Mouse (Mus musculus) forebrain, embryonic 12.5 days (tissue): ENCODE results near the gene Dnah11. TPM values are rescaled to one million over a fixed set of nuclear protein-coding genes. Genes with fewer than 3 reads are reported as not detected.

Experiments used
- ATAC-seq: fragments of 200-750 bp; cut with Nextera tagmentation; 2 replicates; pipeline ENCODE4 v1.8.0; 2017; ENCODE audit warnings: moderate TSS enrichment; ENCODE audit not compliant: low FRiP score
- H3K27ac ChIP-seq: fragments of 300-500 bp; sonication (generic); 2 replicates; pipeline ENCODE4 v1.5.1; 2016; ENCODE audit warnings: mild to moderate bottlenecking
- H3K27me3 ChIP-seq: fragments of 300-500 bp; sonication (generic); 2 replicates; pipeline ENCODE4 v1.6.1; 2016; ENCODE audit warnings: mild to moderate bottlenecking
- H3K36me3 ChIP-seq: fragments of 300-500 bp; sonication (generic); replicated peaks from 2 replicates; pipeline ENCODE4 v1.6.1; 2016; ENCODE audit warnings: mild to moderate bottlenecking
- H3K4me1 ChIP-seq: fragments of 300-500 bp; sonication (generic); 2 replicates; pipeline ENCODE4 v1.6.1; 2016
- H3K4me2 ChIP-seq: fragments of 300-500 bp; sonication (generic); 2 replicates; pipeline ENCODE4 v1.6.1; 2016; ENCODE audit warnings: mild to moderate bottlenecking, moderate library complexity
- H3K4me3 ChIP-seq: fragments of 300-500 bp; sonication (generic); replicated peaks from 2 replicates; pipeline ENCODE4 v1.5.1; 2016; ENCODE audit warnings: mild to moderate bottlenecking
- H3K9ac ChIP-seq: fragments of 300-500 bp; sonication (generic); 2 replicates; pipeline ENCODE4 v1.6.1; 2016; ENCODE audit warnings: mild to moderate bottlenecking
- H3K9me3 ChIP-seq: fragments of 300-500 bp; sonication (generic); 2 replicates; pipeline ENCODE4 v1.6.1; 2016
- WGBS: fragments of 180-500 bp; shearing (Covaris S2); methylation state at CpG from one replicate; pipeline ENCODE4 v1.1.7; 2016; 5-methylcytosine and 5-hydroxymethylcytosine counted together
- polyA plus RNA-seq: library from polyadenylated mRNA; unstranded; fragments of >200 nt; fragmentation: Nextera tagmentation; extraction: Ambion mirVana; gene quantifications from 2 replicates; pipeline ENCODE4 v1.2.1, GENCODE M21; 2016

Dnah11 gene
- polyA plus RNA-seq, 1 experiment from 2014 or later: 0.15 TPM

GRCm38 (mm10) chr12:117884627-117885026, 314.2 kb downstream of the Dnah11 start:
- 91% methylated on average over 2 of the region's 2 CpGs for WGBS
- H3K4me3 ChIP-seq: no peak overlapping the region

DNA sequence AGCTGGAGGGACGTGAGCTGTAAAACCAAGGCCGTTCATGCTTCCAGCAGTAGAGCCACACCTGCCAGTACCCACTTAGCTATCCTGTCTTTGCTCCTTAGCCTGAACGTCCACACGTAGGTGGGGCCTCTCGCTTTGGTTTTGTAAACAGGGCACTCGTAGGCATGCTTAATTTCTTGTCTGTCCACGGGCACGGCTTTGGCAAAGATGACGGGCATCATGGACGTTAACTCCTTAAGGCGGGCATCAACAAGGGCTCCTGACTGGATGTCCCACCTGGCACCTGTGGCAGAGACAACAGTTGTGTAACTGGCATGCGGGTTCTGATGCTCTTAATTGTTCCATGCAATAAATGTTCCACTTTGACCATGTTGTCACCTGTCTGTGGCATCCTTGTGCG, 320.5 kb downstream of the Dnah11 start:
- Histone ChIP-seq H3K27ac (no peak overlapping the region), H3K4me3 (no peak overlapping the region), H3K9me3 (no peaks in the 10 kb centered on the region), H3K27me3 (no peaks in the 10 kb centered on the region), H3K9ac (no peak overlapping the region), H3K4me2 (no peak overlapping the region), H3K36me3 (peaks cover 43% of the 10 kb centered on the region), H3K4me1 (no peaks in the 10 kb centered on the region)
- no peak for ATAC-seq
- WGBS: 92% methylated on average over 13 of the region's 13 CpGs

More at GRCm38 (mm10) chr12:117884627-117885026, 314.2 kb downstream of the Dnah11 start:
- Histone ChIP-seq H3K9ac (no peak overlapping the region), H3K27ac (no peak overlapping the region), H3K4me1 (no peaks in the 10 kb centered on the region), H3K27me3 (no peaks in the 10 kb centered on the region), H3K4me2 (no peak overlapping the region), H3K36me3 (peaks cover 3% of the 10 kb centered on the region), H3K9me3 (no peaks in the 10 kb centered on the region)
- ATAC-seq: no peak

DNA sequence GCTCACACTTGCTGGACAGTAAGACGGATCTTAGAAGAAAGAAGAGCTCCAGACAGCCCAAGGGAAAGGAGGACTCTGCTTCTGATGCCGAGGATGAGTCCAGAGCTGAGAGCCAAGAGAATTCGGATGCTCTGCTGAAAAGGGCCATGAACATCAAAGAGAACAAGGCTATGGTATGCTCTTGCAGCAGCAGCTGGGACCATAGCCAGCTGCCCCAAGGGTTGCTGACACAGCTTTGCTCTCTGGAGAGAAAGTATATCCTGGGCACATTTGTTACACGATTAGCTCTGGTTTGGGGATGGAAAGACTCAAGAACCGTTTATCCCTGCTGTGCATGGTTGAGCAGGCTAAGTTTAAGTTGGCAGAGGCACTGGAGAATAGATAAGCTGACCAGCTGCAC, 326.6 kb downstream of the Dnah11 start:
- peaks cover 50% of the 10 kb centered on the region for H3K36me3 ChIP-seq
- WGBS: 79% methylated on average over 5 of the region's 5 CpGs

GRCm38 (mm10) chr12:117867708-117868564, 330.9 kb downstream of the Dnah11 start:
- no peaks in the 10 kb centered on the region for H3K27me3 ChIP-seq
- WGBS: 94% methylated on average over 4 of the region's 4 CpGs

More for the DNA sequence above, 326.6 kb downstream of the Dnah11 start:
- Histone ChIP-seq H3K27me3 (no peaks in the 10 kb centered on the region), H3K4me2 (no peak overlapping the region), H3K27ac (no peak overlapping the region), H3K9ac (no peak overlapping the region), H3K4me1 (no peaks in the 10 kb centered on the region), H3K4me3 (no peak overlapping the region), H3K9me3 (peaks cover 6% of the 10 kb centered on the region; the same call in 1 of the 2 replicates)
- ATAC-seq: no peak

GRCm38 (mm10) chr12:117862655-117863054, 336.2 kb downstream of the Dnah11 start:
- Histone ChIP-seq H3K4me2 (no peak overlapping the region), H3K4me3 (no peak overlapping the region), H3K36me3 (peaks cover 18% of the 10 kb centered on the region), H3K9ac (no peak overlapping the region), H3K27ac (no peak overlapping the region), H3K27me3 (no peaks in the 10 kb centered on the region), H3K9me3 (no peaks in the 10 kb centered on the region), H3K4me1 (no peaks in the 10 kb centered on the region)
- WGBS: 90% methylated on average over 5 of the region's 5 CpGs
- no peak for ATAC-seq

More at GRCm38 (mm10) chr12:117867708-117868564, 330.9 kb downstream of the Dnah11 start:
- H3K4me2 ChIP-seq: no peak overlapping the region
- no peak overlapping the region for H3K9ac ChIP-seq
- peaks cover 32% of the 10 kb centered on the region for H3K36me3 ChIP-seq
- peaks cover 6% of the 10 kb centered on the region; the same call in 1 of the 2 replicates for H3K9me3 ChIP-seq
- ATAC-seq: no peak
- no peak overlapping the region for H3K27ac ChIP-seq
- H3K4me3 ChIP-seq: no peak overlapping the region
- no peaks in the 10 kb centered on the region for H3K4me1 ChIP-seq

- Histone ChIP-seq H3K9me3 (no peaks in the 10 kb centered on the region), H3K4me3 (no peak overlapping the region), H3K36me3 (peaks cover 5% of the 10 kb centered on the region; the same call in 1 of the 2 replicates), H3K9ac (no peak overlapping the region), H3K4me1 (no peaks in the 10 kb centered on the region), H3K4me2 (no peak overlapping the region), H3K27me3 (no peaks in the 10 kb centered on the region), H3K27ac (no peak overlapping the region)
- ATAC-seq: no peak
- 60% methylated on average over 3 of the region's 3 CpGs for WGBS
Observed at GRCm38 (mm10) chr12:117861249-117861648, 337.6 kb downstream of the Dnah11 start.

- no peak for ATAC-seq
- Histone ChIP-seq H3K4me2 (no peak overlapping the region), H3K9me3 (no peaks in the 10 kb centered on the region), H3K4me3 (no peak overlapping the region), H3K4me1 (no peaks in the 10 kb centered on the region), H3K27me3 (no peaks in the 10 kb centered on the region), H3K27ac (no peak overlapping the region), H3K36me3 (peaks cover 5% of the 10 kb centered on the region; the same call in 1 of the 2 replicates), H3K9ac (no peak overlapping the region)
- WGBS: 76% methylated on average over 7 of the region's 7 CpGs
Observed at GRCm38 (mm10) chr12:117860840-117861239, 338.0 kb downstream of the Dnah11 start.

DNA sequence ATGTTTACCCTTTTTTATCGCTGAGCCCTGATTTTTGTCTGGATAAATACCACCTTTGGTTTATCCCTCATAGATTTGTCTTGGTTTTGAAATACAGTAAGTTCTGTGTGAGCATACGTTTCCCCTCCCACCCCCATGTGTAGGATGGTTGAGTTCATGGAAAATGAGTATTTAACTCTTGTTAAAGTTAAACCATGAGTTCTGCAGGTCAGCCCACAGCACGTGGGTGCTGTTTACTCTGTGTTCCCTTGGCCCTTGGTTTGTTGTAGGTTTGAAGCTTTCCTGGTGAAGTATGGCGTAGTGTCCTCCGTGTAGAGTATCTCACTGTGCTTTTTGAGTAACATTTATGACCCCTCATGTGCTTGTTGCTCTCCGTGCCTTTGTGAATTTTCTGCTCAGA, 341.0 kb downstream of the Dnah11 start:
- ATAC-seq: no peak
- H3K9me3 ChIP-seq: no peaks in the 10 kb centered on the region
- no peak overlapping the region for H3K27ac ChIP-seq
- no peak overlapping the region for H3K4me3 ChIP-seq
- H3K4me1 ChIP-seq: no peaks in the 10 kb centered on the region
- H3K36me3 ChIP-seq: no peaks in the 10 kb centered on the region; the same call in 1 of the 2 replicates
- no peaks in the 10 kb centered on the region for H3K27me3 ChIP-seq
- H3K9ac ChIP-seq: no peak overlapping the region
- WGBS: 92% methylated on average over 6 of the region's 6 CpGs
- no peak overlapping the region for H3K4me2 ChIP-seq

DNA sequence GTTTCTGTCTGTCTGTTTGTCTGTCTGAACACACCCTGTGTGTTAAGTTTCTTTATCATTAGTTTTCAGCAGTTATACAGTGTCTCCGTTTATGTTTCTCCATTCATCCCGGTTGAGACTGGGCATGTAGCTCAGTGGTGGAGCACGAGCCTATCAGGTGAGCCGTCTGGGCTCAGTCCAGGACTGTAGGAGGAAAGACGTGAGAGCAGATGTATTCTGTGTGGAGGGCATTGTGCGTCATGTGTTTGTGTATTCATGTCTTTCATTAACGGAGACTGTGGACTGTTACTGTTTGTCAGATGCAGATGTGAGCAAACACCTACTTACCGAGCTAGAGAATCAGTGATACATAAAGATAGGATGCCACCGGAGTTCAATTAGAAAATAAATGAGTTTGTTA, 341.8 kb downstream of the Dnah11 start:
- Histone ChIP-seq H3K9ac (no peak overlapping the region), H3K27me3 (no peaks in the 10 kb centered on the region), H3K4me2 (no peak overlapping the region), H3K4me3 (no peak overlapping the region), H3K36me3 (no peaks in the 10 kb centered on the region; the same call in 1 of the 2 replicates), H3K27ac (no peak overlapping the region), H3K4me1 (no peaks in the 10 kb centered on the region), H3K9me3 (no peaks in the 10 kb centered on the region)
- 78% methylated on average over 9 of the region's 9 CpGs for WGBS
- no peak for ATAC-seq

GRCm38 (mm10) chr12:117853316-117853715, 345.5 kb downstream of the Dnah11 start:
- Histone ChIP-seq H3K27me3 (no peaks in the 10 kb centered on the region), H3K9ac (no peak overlapping the region), H3K4me1 (no peaks in the 10 kb centered on the region), H3K27ac (no peak overlapping the region), H3K4me3 (no peak overlapping the region), H3K4me2 (no peak overlapping the region), H3K9me3 (no peaks in the 10 kb centered on the region), H3K36me3 (no peaks in the 10 kb centered on the region)
- ATAC-seq: peak; percentile 57; the same call in 1 of the 2 replicates
- 31% methylated on average over 6 of the region's 6 CpGs for WGBS

DNA sequence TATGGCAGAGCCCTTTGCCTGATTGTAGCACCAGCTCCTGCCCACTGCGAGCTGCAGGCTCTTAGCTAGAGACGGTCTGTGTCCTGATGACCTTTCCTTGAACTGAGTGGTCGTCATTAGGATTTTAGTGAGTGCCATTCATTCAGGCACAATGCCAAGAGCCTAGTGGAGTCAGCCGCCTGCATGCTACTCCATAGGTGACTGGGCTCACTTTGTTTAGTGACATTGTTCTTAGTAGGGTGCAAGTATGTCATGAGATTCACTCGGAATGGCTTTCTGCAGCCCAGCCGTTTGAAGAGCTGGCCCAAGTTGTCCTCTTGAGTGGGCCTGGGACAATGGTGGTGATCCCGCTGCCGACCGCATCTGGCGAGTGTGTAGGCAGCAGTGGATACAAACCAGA, 348.4 kb downstream of the Dnah11 start:
- no peaks in the 10 kb centered on the region for H3K9me3 ChIP-seq
- H3K4me3 ChIP-seq: no peak overlapping the region
- no peak overlapping the region for H3K4me2 ChIP-seq
- 22% methylated on average over 10 of the region's 10 CpGs for WGBS
- H3K27ac ChIP-seq: no peak overlapping the region
- no peak for ATAC-seq
- H3K9ac ChIP-seq: no peak overlapping the region
- H3K4me1 ChIP-seq: no peaks in the 10 kb centered on the region
- H3K36me3 ChIP-seq: no peaks in the 10 kb centered on the region
- H3K27me3 ChIP-seq: no peaks in the 10 kb centered on the region

- H3K4me2 ChIP-seq: no peak overlapping the region
Observed at GRCm38 (mm10) chr12:117848621-117849020, 350.2 kb downstream of the Dnah11 start.

DNA sequence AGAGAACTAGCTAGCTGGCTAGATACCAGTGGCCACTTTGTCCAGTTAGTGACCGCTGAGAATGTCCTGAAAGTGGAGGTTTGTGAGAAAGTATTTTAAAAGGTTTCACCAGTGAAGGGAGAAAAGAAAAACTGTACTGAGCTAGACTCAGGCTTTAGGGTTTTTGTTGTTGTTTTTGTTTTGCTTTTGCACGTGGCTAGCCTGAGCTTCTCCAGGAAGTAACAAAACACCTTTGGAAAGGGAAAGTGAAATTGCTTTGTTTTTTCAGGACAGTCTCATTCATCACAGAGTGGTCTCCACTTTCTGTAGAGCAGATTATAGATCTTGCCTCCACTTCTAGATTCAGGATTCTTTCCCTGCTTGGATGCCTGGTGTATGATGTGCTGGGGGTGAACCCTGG, 353.9 kb downstream of the Dnah11 start:
- peak overlapping the region; percentile 81 for H3K4me3 ChIP-seq
- H3K27me3 ChIP-seq: peaks cover 15% of the 10 kb centered on the region; the same call in 1 of the 2 replicates
- no peak overlapping the region for H3K27ac ChIP-seq
- ATAC-seq: no peak
- H3K4me2 ChIP-seq: peak overlapping the region; percentile 94
- peak overlapping the region; percentile 29; the same call in 1 of the 2 replicates for H3K9ac ChIP-seq
- 22% methylated on average over 2 of the region's 2 CpGs for WGBS
- peaks cover 11% of the 10 kb centered on the region for H3K4me1 ChIP-seq
- H3K9me3 ChIP-seq: no peaks in the 10 kb centered on the region
- H3K36me3 ChIP-seq: no peaks in the 10 kb centered on the region

More at GRCm38 (mm10) chr12:117848621-117849020, 350.2 kb downstream of the Dnah11 start:
- H3K9me3 ChIP-seq: no peaks in the 10 kb centered on the region
- no peak overlapping the region for H3K9ac ChIP-seq
- ATAC-seq: no peak
- no peak overlapping the region for H3K27ac ChIP-seq
- H3K4me3 ChIP-seq: no peak overlapping the region
- WGBS: 91% methylated on average over 6 of the region's 6 CpGs
- H3K4me1 ChIP-seq: peaks cover 7% of the 10 kb centered on the region
- no peaks in the 10 kb centered on the region for H3K27me3 ChIP-seq
- no peaks in the 10 kb centered on the region for H3K36me3 ChIP-seq
